Mouse (Mus musculus) activated CD4-positive, CD25-positive, alpha-beta regulatory T cell (primary cell): Measurements from ENCODE around the gene Nxph2. TPM values are rescaled to one million over a fixed set of nuclear protein-coding genes. Genes with fewer than 3 reads are reported as not detected.

Source experiments
- polyA plus RNA-seq, 2 experiments: library from polyadenylated mRNA; unstranded; fragments of 100-300 nt; shearing (Covaris generic); gene quantifications; one replicate each; pipeline ENCODE4 v1.2.1; 2017

The Nxph2 gene
- polyA plus RNA-seq = not detected

GRCm38 (mm10) chr2:23320746-23321585 is at the start of gene Nxph2:
Nxph2 (plus strand) TSS chr2:23321246.

Other genes starting within 250 kb of the Nxph2 start
- gene Mastl, start 165.2 kb upstream of the Nxph2 start, polyA plus RNA-seq = 1 to 10 TPM; 1.3 to 2.5 TPM
- 10 to 100 TPM; 54.4 to 57.6 TPM for gene Yme1l1, start 164.9 kb upstream of the Nxph2 start, polyA plus RNA-seq
- under 1 TPM in 1 of 2 experiments, not detected in 1; 0.18 TPM for gene 4931423N10Rik, start 113.8 kb upstream of the Nxph2 start, polyA plus RNA-seq